Mouse (Mus musculus) layer of hippocampus, postnatal 36 days (tissue): ENCODE data around the gene Mus81. TPM values are rescaled to one million over a fixed set of nuclear protein-coding genes. Genes with fewer than 3 reads are reported as not detected.
"Not testable (repeated sequence)": the region's sequence is repeated elsewhere in the genome, so short reads cannot be mapped to it uniquely, and the experiment has no call there.

Experiments
- DNase-seq, 2 experiments: peaks; one replicate each; pipeline ENCODE4 v3.0.0; 2022
- total RNA-seq, 2 experiments: library from RNA; stranded (reverse); gene quantifications; 2 replicates each; pipeline ENCODE4 v1.2.3; 2021

The Mus81 gene
- total RNA-seq, 2 experiments from 2014 or later, result 37.6 to 39.3 TPM

DNA sequence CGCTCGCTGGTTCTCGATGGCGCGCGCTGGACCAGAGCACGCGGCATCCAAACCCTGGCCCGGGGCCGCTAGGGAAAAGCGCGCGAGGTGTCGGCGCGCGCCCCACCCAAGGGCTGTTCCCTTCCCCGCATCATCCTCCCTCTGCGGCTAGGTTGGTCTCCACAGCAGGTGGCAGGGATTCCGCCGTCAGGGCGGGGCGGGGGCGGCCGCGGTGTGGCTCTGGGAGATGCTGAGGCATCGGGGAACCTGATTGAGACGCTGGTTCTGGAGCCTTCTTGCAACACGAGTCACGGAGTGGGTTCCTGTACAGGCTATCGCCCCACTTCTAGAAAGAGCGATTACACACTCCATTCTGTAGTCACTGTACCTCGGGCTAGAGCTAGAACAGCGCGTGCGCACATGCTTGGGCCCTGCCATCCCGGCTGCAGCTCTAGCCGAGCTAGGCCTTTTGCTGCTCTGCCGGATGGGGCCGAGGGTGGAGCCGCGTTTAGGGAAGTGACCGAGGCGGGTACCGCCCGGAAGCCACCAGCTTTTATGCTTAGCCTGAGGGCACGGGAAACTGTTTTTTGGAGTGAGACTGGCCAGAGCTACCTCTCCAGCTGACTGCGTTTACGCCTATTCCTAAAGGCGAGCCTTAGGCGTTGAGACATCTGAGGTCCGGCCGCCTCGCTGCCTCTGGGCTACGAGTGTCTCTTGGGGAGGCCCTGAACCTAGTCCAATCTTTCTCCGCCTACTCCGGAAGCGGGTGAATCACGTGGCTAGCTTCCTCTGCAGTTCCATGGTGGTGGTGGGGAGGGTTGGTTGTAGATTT lies 2.9 kb upstream of the Mus81 start:
- peak; percentile 82 for DNase-seq

DNA sequence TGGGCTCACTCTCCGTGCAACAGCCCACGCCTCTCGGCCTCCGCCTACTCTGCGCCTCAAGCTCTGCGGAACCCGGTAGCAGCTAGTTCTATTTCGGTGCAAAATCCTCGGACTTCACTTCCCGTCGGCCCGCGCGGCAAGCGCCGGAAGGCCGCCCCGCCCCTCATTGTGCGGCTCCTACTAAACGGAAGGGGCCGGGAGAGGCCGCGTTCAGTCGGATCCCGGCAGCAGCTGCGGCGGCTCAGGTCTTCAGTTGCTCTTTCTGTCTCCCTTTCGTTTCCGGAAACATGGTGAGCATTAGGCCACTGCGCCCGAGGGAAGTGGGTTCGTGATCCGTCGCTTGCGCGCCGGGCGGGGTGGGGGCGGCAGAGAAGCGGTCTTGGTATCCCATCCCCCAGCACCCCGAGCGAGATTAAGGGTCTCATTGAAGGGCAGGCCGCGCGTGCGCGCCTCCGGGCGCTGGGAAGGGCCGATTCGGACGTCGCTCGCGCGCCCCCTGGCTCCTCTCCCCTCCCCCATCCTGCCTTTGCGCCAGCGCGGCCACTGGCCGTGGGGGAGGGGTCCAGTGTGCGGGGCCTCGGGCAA lies 2.2 kb upstream of the Mus81 start, which contains the start of gene Cfl1:
Gene Cfl1 (plus strand): TSS at position 143 of the 585 bp plus-strand sequence.
- DNase-seq, result peak; percentile 95 to 96

DNA sequence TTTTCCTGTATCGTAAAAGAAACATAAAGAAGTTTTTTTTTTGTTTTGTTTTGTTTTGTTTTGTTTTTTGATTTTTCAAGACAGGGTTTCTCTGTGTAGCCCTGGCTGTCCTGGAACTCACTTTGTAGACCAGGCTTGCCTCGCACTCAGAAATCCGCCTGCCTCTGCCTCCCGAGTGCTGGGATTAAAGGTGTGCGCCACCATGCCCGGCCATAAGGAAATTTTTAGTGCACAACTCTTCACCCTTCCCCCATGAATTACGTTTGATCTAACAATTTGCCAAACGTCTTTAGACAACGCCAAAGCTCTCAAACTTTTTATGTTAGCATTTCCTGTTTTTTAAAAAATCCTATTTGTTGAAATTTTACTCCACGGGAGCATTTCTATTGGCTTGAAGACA lies 1.5 kb upstream of the Mus81 start:
- not testable (repeated sequence) for DNase-seq

DNA sequence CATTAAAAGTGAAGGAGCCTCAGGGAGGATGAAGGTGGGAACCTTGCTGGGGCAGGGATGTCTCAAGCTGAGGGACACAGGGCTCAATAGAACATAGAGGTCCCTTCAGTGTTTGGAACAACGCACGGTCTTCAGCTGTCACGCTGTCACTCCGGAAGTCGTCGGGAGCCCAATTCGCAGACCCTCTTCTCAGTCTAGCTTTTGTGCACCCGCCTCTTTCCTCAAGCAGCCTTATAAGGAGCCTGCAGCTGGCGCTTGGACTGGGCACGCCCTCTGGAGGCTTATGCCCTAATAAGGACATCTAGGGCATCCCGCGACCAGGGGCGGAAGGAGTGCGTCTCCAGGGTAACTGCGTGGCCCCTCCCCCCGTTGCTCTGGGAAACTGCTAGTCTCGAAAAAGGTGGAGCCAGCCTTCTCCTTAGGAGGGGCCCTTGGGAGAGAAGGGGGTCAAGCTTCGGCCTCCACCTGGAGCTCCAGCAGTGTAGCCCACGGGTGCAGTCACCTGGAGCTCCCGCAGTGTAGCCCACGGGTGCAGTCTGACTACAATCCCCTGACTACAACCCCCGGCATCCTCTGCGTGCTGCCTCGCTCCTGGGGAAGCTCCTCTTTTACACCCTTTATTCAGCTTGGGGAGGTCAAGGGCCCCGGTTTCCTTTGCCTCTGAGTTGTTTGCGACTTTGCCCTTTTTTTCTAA lies 823 bp upstream of the Mus81 start:
- DNase-seq, result peak; percentile 96 to 97

DNA sequence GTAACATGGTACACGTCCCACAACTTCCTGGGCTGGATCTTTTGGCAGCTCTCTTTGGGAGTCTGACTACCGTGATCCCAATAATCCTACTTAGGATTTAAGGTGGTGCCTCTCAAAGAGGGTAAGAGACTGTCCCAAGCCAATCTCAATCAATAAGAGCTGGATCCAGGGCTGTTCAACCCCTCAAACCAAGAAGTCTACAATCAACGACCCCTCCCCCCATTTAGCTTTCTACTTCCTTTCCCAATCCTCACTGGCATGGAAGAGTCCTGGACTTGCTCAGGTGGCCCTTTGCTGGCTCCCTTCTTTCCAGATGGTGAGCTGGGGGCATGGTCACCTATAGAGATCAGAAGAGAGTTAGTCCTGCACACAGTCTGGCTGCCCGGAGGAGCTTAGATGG lies 1.4 kb downstream of the Mus81 start:
- DNase-seq, result no peak

DNA sequence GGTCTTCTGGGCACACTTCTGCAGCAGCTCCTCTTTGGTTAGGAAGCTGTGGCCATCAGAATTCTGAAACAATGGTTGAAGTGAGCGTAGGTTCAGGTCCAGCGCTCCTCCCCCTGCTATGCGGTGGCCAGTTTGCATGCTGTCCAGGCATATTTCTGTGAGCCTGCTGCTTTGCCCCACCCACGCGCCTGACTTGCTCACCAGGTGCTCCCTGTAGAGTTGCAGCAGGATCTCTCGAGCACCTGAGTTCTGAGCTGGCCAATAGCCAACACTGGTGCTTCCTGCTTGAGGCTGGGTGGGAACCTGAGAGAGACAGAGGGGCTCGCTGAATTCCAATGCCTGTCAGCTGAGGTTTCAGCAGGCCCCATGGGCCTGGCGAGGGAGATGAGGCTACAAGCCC lies 1.9 kb downstream of the Mus81 start:
- no peak for DNase-seq

DNA sequence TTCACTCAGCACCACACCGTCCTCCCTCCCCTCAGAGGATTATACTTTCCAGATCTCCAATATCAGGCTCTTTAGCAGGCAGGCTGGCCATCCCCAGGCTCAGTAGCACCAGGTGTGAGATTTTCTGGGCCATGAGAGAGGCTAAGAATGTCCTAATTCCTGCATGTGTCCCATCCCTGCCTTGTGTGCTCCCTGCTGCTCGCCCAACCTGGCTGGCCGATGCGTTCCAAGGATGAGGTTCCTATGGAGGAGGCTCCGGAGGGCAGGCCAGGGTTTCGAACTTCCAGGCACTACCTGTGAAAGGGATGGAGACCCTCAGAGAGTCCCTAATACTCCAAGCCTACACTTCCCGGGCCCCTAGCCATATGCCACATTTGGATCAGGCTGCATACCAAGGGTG lies 2.4 kb downstream of the Mus81 start:
- DNase-seq, result no peak

DNA sequence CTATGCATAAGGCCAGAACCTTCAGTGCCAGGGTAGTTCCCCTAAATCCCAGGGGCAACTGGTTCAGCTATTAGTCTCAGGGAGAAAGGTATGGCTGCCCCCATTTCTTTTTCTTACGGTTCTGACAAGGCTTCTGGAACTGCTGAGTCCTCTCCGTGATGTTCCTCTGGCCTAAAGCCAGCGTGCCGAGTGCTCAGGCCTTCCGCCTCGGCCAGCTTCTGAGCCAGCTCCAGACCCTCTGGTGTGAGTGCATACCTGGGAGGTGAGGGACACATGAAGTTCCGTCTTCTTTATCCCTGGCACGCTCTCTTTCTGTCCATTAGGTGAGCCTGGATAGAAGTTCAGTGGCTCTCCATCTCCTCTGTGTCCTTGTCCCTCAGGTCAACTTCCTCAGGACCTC lies 2.8 kb downstream of the Mus81 start:
- DNase-seq, result no peak

DNA sequence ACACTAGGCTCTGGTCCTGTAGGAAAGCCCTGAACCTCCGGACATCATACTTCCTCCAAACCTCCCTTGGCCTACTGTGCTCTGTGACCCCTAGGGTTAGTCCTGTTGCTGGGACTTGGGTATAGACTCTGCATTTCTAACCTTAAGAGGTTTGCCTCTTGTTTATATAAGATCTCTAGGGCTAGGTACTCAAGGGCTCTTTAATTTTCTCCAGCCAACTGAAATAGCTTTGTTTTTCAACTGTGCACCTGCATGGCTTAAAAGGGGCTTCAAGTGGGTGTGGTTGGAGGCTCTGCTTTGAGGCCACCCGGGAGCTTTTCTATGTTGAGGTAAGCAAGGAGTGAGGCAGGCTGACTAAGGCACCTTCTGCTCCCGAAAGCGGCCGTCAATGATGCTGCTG lies 3.7 kb downstream of the Mus81 start:
- DNase-seq, result no peak

DNA sequence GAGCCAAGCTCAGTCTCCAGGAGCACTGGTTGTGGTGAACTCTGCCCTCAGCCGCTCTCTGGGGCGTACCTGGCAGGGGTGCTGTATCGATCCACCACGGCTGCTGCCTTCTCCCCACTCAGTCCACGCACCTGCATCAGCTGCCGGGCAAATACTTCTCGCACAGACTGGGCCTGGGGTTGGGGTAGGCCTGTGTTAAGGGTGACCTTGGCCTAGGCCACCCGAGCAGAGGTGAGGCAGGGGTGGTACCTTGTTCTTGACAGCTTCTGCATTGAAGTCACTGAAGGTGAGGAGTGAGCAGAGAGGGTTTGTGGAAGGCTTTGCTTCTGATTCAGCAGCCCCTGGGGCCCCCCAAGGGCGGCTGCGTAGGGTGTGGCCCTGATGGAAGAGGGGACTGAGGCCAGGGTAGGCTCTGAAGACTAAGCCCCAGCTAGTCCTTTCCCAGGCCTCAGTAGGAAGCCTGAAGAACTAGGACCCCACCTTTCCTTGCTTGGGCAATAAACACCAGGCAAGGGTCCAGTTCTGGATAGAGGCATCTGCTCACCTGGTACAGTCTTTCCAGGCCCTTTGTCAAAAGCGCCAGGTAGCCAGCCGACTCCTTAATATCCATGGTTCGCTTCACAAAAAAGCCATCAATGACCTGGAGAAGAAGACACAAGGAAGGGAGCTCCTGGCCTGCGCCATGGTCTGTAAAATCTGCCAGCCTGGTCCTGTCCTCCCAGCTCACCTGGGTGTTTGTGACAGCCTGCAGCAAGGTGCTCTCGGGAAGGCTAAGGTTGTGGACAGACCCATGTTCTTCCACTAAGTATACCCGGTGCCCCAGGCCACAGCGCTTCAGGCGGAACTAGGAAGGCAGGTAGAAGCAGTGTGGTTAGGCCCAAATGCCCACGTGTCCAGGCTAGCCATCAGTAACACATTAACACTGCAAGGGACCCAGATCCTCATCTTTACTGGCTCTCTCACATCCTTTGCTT lies 4.5 kb downstream of the Mus81 start:
- DNase-seq, result no peak

DNA sequence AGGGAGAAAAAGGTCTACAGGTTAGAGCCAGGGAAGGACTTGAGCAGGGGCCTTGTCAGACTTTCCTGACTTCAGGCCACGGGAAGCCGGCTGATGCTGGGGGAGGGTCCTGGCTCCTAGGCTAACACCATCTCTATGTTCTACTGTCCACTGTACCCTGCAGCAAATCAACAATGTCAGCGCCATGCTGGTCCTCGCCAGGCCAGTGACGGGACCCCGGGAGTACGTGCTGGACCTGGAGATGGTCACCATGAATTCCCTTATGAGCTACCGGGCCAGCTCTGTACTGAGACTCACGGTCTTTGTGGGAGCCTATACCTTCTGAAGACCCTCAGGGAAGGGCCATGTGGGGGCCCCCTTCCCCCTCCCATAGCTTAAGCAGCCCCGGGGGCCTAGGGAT lies 6.8 kb downstream of the Mus81 start:
- no peak for DNase-seq

DNA sequence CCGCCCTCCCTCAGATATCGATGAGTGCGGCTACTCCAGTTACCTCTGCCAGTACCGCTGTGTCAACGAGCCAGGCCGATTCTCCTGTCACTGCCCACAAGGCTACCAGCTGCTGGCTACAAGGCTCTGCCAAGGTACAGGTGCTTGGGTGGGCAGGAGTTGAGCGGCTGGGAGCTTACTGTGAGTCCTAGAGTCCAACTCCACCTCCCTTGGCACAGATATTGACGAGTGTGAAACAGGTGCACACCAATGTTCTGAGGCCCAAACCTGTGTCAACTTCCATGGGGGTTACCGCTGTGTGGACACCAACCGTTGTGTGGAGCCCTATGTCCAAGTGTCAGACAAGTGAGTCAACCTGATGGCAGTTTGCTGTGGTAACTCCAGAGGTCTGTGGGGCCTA lies 8.2 kb downstream of the Mus81 start:
- DNase-seq, result no peak

DNA sequence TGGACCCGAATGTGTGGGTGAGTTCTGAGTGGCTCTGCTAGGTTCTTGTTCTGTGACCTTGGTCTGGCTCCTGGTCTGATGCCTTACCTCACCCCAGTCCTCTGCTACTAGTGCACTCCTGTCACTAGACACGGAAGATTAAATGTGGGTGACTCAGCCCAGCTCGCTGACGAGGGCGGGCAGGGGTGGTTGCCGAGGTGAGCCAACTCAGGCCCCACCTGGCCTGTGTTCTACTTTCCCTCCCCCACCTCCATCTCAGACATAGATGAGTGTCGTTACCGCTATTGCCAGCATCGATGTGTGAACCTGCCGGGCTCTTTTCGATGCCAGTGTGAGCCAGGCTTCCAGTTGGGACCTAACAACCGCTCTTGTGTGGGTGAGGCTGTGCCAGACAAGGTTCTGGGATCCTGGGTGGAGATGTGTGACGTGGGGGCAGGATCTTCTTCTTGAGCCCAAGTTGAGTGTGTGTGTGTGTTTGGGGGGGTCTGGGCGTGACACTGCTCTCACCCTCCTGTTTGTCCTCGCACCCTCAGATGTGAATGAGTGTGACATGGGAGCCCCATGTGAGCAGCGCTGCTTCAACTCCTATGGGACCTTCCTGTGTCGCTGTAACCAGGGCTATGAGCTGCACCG lies 10.4 kb downstream of the Mus81 start:
- DNase-seq, result no peak

DNA sequence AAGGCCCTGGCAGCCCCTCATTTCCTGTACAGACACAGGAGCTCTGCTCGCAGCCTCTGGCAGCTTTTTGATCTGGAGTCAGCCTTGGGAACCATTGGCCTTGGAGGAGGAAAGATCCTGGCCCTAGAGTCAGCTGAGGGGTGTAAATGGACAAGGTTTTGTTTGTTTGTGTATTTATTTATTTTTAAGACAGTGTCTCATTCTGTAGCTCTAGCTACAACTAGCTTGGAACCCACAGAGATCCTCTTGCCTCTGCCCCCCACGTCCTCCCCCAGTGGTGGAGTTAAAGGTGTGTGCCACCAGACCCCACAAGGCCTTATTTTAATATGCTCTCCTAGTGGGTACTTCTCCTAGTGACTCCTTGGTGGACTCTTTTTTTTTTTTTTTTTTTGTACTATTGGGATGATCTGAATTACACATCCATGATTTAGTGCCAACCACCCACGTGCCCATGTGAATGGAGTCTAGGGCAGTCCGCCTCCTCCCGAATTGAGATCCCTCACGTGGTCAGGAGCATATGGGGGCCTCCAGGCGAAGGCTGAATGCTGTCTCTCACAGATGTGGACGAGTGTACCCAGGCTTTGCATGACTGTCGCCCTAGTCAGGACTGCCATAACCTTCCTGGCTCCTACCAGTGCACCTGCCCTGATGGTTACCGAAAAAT lies 11.1 kb downstream of the Mus81 start:
- DNase-seq, result no peak

DNA sequence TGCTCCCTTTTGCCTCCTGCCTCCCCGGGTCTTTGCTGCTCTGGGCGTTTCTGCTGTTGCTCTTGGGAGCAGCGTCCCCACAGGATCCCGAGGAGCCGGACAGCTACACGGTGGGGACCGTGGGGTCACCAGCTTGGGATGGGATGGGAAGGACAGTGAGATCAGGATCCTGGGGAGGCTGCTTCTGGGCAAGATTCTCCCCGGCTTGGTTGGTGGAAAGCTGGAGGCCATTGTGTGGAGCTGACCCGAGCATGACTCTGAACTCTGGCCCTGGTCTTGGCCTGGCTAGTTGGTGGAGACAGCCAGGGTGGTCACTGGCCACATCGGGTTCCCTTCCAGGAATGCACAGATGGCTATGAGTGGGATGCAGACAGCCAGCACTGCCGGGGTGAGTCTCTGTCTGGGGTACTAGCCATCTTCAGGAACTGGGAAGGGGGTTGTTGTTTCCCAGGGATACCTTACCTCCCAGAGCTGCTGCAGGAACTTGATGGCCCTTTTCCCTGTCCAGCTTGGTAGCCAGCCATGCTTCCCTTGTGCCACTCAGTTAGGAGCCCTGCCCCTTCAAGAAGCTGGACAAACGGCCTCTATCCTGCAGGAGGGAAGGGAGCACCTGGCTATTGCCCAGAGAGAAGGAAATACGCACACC lies 13.0 kb downstream of the Mus81 start:
- DNase-seq, result no peak

DNA sequence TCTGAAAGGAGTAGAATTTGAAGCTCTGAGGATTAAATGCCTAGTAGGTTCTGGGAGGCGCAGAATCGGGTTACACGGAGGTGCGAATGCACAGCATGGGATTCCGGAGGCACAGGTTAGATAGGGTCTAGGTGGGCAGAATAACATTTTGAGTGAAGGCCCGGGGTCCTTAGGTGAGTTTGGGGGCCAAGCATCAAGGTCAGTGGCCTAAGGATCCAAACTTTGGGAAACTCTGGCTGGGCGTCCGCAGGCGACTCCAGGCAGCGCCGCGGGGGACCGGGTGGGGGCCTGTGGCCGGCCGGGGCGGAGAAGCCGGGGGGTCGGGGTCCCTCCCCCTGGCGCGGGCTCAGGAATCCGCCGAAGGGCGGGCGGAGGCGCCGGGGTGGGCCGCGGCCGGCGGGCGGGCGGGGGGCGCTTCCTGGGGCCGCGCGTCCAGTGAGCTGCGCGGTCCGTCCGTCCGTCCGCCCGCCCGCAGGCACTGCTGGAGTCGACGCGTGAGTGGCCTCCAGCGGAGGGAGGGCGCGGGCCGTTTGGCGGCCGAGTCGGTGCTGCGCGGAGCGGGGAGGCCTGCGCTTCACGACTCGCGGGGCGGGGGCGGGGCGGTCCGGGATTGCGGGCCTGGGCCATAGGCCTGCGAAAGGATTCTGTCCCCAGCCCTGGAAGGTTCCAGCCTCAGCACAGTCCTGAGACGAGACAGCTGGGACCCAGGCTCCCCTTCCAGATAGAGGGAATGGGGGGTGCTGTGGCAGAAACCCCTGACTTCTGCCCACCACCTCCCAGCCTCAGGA lies 13.7 kb downstream of the Mus81 start:
- DNase-seq, result no peak

DNA sequence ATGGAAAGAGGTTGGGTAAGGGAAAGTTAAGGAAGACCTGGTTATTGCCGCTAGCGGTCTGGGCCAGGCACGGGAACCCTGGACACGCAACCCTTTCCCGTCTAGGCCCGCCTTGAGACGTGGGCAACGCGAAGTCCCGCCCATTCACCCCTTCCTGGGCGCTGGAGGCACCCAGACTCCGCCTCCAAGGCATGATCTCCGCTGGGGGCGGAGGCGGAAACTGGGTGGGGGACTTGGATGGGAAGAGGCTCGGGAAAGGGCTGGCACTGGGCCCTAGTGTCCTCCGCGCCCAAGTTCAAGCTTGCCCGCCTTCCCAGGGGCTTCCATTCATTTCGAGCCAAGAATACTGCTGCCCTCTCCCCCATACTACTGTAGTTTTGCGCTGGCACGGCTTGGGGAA lies 14.5 kb downstream of the Mus81 start, which contains the start of gene Efemp2:
Gene Efemp2 (plus strand): TSS at position 235 of the 400 bp plus-strand sequence.
- DNase-seq, result peak; percentile 57 to 68

DNA sequence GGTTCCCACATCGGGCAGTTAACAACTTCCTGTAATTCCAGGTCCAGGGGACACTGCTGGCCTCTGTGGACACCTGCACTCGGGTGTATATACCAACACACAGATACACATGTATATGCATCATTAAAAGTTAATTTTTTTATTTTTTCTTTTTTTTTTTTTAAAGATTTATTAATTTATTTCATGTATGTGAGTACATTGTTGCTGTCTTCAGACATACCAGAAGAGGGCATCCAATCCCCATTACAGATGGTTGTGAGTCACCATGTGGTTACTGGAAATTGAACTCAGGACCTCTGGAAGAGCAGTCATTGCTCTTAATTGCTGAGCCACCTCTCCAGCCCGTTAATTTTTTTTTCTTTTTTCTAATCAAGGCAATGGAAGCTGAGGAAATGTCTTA lies 15.3 kb downstream of the Mus81 start:
- DNase-seq, result no peak

DNA sequence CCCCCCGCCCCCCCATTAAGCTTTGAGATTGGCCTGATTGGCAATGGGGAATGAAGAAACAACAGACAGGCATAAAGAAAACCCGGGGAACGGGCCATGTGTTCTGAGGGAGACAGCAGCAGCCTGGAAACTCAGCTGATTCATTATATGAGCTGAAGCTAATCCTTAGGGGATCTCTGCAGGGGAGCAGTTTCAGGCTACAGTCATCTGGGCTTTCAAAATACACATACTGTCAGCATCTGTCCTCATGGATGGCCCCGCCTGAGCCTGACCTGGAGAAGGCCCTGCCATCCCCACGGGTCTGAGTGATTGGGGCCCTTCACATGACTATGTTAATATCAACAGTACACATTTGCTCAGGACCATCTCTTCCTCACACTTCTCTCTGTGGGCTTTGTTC lies 16.4 kb downstream of the Mus81 start:
- DNase-seq, result no peak

DNA sequence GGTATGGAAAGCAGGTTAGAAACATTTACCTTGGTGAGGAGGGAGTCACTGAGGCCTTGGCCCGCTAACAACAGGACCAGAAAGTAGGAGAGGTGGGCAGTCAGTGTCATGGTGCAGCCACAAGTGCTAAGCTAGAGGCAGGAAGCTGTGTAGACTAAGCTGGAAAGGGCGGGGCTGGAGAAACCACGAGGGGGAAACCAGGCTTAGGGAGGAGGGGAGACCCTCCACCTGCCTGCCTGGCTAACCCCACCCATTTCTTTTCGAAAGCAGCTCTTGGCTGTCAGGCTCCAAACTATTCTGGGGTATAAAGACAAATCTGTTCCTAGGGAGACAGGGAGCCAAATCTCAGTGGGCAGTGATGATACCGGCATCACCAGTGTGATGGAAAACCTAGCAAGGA lies 19.8 kb downstream of the Mus81 start, which contains the start of gene Ctsw:
Gene Ctsw (minus strand): TSS at position 134 of the 400 bp plus-strand sequence.
- DNase-seq, result no peak
